ENCODE assay signal across 14 mouse cellular contexts in genomic region chr17:16155587-16155986, GRCm38 (mm10).
"Had no signal": no experiment of that assay in that cellular context is flagged by ENCODE, and none has a peak within 500 bp of the region (broad histone marks: within the 10 kb centered on the region; RNA-seq: fewer than 3 reads in every experiment).

No protein-coding gene starts in this region.

- DNase-seq: lung, adult 18-20 months; lung, embryonic 14.5 days; lung, postnatal 10 days; lung, postnatal 4 days; right cerebral cortex, postnatal 14 days; thymus, adult 2 months; thymus, postnatal 25 days; thymus, postnatal 4 days had no signal

- H3K27me3 ChIP-seq: midbrain, embryonic 13.5 days; midbrain, embryonic 15.5 days; neural tube, embryonic 12.5 days; stomach, embryonic 15.5 days had no signal

- H3K4me1 ChIP-seq: neural tube, embryonic 12.5 days; stomach, embryonic 15.5 days had no signal

- H3K9me3 ChIP-seq: midbrain, embryonic 13.5 days; midbrain, embryonic 15.5 days; neural tube, embryonic 12.5 days; stomach, embryonic 15.5 days had no signal

- H3K36me3 ChIP-seq: midbrain, embryonic 13.5 days; midbrain, embryonic 15.5 days; neural tube, embryonic 12.5 days; stomach, embryonic 15.5 days had no signal

- H3K4me2 ChIP-seq: lung, embryonic 14.5 days; midbrain, embryonic 11.5 days; midbrain, embryonic 13.5 days; midbrain, embryonic 15.5 days; neural tube, embryonic 12.5 days; stomach, embryonic 15.5 days had no signal

- H3K9ac ChIP-seq: lung, embryonic 14.5 days; midbrain, embryonic 13.5 days; midbrain, embryonic 15.5 days; neural tube, embryonic 12.5 days; stomach, embryonic 15.5 days had no signal

- ATAC-seq: midbrain, embryonic 13.5 days; midbrain, embryonic 15.5 days had no signal

- H3K27ac ChIP-seq: midbrain, embryonic 13.5 days; midbrain, embryonic 15.5 days; neural tube, embryonic 12.5 days; stomach, embryonic 15.5 days; stomach, postnatal 0 days had no signal

- H3K4me3 ChIP-seq: midbrain, embryonic 13.5 days; midbrain, embryonic 15.5 days; neural tube, embryonic 12.5 days; stomach, embryonic 15.5 days had no signal
